Mouse (Mus musculus) E14TG2a.4 (cell line): ENCODE measurements around the gene Rab24.

ENCODE experiments used
- H3K27me3 ChIP-seq: 2 replicates; pipeline ENCODE4 v1.6.1; 2014; ENCODE audit warnings: low read length, control low read depth; ENCODE audit not compliant: insufficient read depth
- H3K36me3 ChIP-seq: 2 replicates; pipeline ENCODE4 v1.6.1; 2014; ENCODE audit warnings: low read length, control low read depth; ENCODE audit not compliant: insufficient read depth
- H3K4me1 ChIP-seq: replicated peaks from 2 replicates; pipeline ENCODE4 v1.6.1; 2014; ENCODE audit warnings: low read depth, low read length, control low read depth
- H3K4me3 ChIP-seq: replicated peaks from 2 replicates; pipeline ENCODE4 v1.5.1; 2014; ENCODE audit warnings: mild to moderate bottlenecking, low read length
- H3K9me3 ChIP-seq: 2 replicates; pipeline ENCODE4 v1.6.1; 2014; ENCODE audit warnings: low read length, control low read depth
- CTCF ChIP-seq: conservative IDR thresholded peaks from 2 replicates; pipeline ENCODE4 v1.5.1; 2014; ENCODE audit warnings: low read length
- NANOG ChIP-seq: IDR thresholded peaks from 2 replicates; pipeline ENCODE4 v1.6.1; 2014; ENCODE audit warnings: borderline replicate concordance, low read length, mixed read lengths
- POU5F1 ChIP-seq: IDR thresholded peaks from 2 replicates; pipeline ENCODE4 v1.6.1; 2014; ENCODE audit warnings: low read length, borderline replicate concordance

The Rab24 gene

DNA sequence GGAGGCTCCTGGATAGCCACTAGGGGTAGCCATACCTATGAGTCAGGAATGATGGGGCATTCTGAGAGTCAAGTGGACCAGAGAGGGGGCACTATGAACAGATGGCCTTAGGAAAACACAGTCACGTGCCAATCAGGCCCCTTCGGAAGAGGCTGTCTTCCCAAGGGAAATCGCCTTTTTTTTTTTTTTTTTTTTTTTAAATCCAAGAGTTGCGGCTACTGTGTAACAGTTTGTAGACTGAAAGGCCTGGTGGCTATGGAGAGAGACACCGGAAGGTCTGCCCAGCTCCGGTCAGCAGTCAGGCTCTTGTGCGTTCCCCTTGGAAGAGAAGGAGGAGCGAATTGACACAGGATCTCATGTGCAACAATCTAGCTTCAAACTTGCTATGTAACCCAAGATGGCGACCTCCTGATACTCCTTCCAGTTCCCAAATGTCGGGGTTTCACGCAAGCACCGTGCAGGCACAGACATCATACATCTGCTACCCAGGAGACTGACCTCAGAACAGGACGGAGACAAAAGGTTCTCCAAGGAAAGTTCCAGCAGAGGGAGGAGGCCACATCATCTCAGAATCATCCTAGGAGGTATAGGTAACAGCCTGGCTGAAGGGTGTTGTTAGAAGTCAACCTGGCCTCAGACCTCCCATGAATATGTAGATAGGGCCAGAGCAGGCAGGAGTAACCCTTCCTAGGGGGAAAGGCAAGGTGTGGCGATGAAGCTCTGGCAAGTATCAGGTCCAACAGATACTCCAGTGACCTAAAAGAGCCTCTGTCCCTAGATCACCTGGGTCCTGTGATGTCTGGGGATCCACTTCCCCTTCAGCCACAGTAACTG is 9.0 kb upstream of the Rab24 start:
- Histone ChIP-seq H3K4me3 (peak overlapping the region; percentile 89), H3K36me3 (peaks cover 21% of the 10 kb centered on the region), H3K9me3 (no peaks in the 10 kb centered on the region), H3K27me3 (no peaks in the 10 kb centered on the region), H3K4me1 (peaks cover 86% of the 10 kb centered on the region)
- TF ChIP-seq POU5F1 (no peak), CTCF (no peak; the same call in 1 of the 2 replicates), NANOG (no peak)

DNA sequence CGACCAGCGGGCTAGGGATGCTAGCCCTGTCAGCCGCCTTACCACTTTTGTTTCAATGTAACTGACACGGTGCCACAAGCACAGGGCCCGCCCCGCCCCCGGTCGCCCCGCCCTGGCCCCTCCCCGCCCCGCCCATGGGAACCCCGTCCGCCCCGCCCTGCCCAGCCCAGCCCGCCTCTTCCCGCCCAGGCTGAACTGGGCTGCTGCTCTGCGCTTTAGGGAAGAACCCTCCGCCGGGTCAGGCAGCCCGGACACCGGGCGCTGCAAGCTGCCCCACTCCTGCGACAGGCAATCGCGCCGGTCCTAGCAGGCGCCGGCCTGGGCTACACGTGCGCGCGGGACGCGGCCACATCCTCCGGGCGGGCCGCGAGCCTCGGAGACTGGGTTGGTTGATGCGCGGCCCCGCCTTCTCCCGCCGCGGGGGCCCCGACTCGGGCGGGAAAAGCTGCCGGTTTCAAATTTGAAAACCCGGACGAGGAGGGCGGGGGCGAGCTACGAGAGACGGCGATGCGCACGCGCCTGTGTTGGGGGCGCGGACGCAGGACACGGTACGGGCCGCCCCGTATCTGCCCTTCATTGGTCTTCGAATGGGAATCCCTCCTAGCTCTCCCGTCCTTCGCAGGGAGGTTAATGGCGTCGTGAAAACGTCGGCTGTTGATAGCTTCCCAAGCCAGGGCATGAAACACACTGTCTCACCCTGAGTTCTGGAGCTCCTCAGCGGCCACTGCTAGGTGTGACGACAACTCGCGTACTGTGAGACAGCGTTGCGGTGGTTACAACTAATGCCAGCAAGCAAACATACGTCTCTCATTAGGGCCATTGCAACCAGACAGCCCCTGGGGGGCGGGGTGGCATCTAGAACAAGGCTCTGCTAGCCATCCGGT is 8.2 kb upstream of the Rab24 start, which contains the start of gene Mxd3:
TSS of gene Mxd3 (minus strand) at position 141 of the 884 bp plus-strand sequence.
- TF ChIP-seq NANOG (no peak), POU5F1 (no peak), CTCF (peak; percentile 50; the same call in 1 of the 2 replicates)
- Histone ChIP-seq H3K27me3 (no peaks in the 10 kb centered on the region), H3K4me1 (peaks cover 85% of the 10 kb centered on the region), H3K4me3 (peak within 1 kb of the TSS; percentile 89), H3K9me3 (no peaks in the 10 kb centered on the region), H3K36me3 (peaks cover 29% of the 10 kb centered on the region)

DNA sequence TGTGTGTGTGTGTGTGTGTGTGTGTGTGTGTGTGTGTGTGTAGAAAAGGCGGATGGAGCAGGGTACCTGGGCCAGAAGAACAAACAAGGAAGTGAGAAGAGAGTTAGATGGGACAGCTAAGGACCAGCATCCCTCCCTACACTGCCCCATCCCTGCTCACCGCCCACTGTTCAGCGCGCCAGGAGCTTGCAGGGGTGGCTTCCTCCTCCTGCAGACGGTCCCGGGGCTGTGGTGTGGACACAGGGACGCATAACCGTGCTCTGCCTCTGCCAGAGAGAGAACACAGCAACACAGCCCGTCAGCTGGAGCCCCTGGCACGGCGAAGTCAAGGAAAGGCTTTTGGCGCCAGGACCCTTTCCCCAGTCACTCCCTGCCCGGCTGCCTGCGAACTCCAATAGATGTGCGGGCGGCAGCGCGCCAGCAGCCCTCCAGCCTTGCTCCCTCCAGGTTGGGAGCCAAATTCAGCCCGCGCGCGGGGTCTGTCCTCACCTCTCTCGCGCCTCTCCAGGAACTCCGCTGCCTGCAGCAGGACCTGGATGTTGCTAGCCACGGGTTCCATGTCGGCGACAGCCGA is 7.5 kb upstream of the Rab24 start:
- peaks cover 35% of the 10 kb centered on the region for H3K36me3 ChIP-seq
- H3K4me3 ChIP-seq, result peak overlapping the region; percentile 89
- TF ChIP-seq CTCF, result no peak
- no peak for TF ChIP-seq NANOG
- no peak for TF ChIP-seq POU5F1
- peaks cover 85% of the 10 kb centered on the region for H3K4me1 ChIP-seq
- no peaks in the 10 kb centered on the region for H3K27me3 ChIP-seq
- no peaks in the 10 kb centered on the region for H3K9me3 ChIP-seq

DNA sequence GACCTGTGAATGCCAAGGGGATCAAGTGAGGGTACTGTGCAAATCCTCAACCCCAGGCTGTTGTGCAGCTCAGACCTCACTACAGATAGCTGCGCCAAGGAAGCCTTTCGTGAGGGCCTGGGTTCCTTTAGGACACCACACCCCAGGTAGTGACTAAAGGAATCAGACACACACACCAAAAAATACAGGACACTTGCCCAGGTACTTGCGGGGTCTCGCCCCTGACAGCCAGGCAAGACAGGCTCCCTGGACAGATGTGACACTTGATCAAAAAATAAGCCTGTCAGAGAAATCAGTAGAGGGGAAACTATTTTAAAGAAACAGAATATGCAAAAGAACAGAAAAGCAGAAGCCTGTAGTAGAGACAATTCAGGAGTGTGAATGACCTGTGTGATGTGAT is 6.9 kb upstream of the Rab24 start:
- peaks cover 40% of the 10 kb centered on the region for H3K36me3 ChIP-seq
- peak overlapping the region; percentile 89 for H3K4me3 ChIP-seq
- peaks cover 85% of the 10 kb centered on the region for H3K4me1 ChIP-seq
- H3K9me3 ChIP-seq, result no peaks in the 10 kb centered on the region
- no peaks in the 10 kb centered on the region for H3K27me3 ChIP-seq
- TF ChIP-seq NANOG (no peak), POU5F1 (no peak), CTCF (no peak)

DNA sequence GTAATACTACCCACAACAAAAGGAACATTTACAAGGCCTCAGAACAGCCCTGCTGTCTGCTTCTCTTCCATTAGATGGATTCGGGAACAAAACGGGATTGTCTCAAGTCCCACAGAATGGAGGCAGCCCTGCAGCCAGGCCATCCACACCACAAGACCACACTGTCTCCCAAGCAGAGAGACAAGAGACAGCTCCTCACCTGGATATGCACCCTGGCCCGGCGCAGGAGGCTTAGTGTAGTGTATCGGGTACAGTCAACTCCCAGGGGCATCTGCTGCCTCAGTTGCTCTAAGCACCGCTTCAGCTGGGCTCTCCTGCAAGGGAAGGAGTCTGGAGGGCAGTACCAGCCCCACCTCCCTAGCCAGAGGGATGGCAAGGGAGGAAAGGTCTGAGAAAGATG is 6.4 kb upstream of the Rab24 start:
- Histone ChIP-seq H3K36me3 (peaks cover 45% of the 10 kb centered on the region), H3K4me1 (peaks cover 85% of the 10 kb centered on the region), H3K4me3 (peak overlapping the region; percentile 89), H3K9me3 (no peaks in the 10 kb centered on the region), H3K27me3 (no peaks in the 10 kb centered on the region)
- TF ChIP-seq CTCF, result no peak
- no peak for TF ChIP-seq NANOG
- TF ChIP-seq POU5F1, result no peak

DNA sequence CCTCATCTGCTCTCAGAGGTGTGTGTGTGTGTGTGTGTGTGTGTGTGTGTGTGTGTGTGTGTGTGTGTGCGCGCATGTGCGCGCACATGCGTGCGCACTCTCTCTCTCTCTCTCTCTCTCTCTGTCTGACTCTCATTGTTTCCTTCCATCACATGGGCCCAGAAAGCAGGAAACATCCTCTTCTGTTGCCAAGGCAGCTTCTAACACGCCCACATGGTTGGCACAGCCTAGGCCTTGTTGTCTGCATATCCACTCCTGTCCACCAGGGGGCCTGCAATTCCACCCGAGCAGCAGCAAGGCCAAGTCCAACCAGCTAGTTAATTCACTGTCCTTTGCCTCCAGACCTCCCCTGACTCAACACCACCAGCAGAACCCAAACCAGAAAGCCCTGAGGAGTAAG is 5.9 kb upstream of the Rab24 start:
- H3K36me3 ChIP-seq, result peaks cover 51% of the 10 kb centered on the region
- H3K4me3 ChIP-seq, result peak overlapping the region; percentile 89
- H3K9me3 ChIP-seq, result no peaks in the 10 kb centered on the region
- peak; percentile 93 for TF ChIP-seq CTCF
- no peak for TF ChIP-seq NANOG
- peaks cover 85% of the 10 kb centered on the region for H3K4me1 ChIP-seq
- no peaks in the 10 kb centered on the region for H3K27me3 ChIP-seq

DNA sequence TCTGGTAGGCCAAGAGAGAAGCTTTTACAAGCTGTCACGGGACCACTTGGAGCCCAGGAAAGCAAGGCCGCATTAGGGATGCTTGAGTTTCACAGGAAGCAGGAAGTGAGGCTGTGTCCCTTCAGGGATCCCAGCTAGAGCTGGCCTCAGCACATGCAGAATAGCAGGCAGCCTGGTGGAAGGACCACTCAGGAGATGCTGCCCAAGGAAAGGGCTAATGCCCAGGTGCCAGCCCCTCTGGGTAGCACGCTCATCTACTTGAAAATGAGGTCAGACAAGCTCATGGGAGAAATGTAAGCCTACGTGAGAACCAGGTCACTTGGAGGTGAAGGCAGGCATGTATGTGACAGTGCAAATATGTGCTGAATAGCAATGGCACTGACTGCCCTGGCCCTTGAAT is 5.4 kb upstream of the Rab24 start:
- Histone ChIP-seq H3K4me1 (peaks cover 83% of the 10 kb centered on the region), H3K4me3 (0 out of 2 replicates have a peak overlapping the region, but pooled peaks have one; percentile 21), H3K9me3 (no peaks in the 10 kb centered on the region), H3K27me3 (no peaks in the 10 kb centered on the region), H3K36me3 (peaks cover 53% of the 10 kb centered on the region)
- TF ChIP-seq NANOG (no peak), POU5F1 (no peak), CTCF (no peak)

DNA sequence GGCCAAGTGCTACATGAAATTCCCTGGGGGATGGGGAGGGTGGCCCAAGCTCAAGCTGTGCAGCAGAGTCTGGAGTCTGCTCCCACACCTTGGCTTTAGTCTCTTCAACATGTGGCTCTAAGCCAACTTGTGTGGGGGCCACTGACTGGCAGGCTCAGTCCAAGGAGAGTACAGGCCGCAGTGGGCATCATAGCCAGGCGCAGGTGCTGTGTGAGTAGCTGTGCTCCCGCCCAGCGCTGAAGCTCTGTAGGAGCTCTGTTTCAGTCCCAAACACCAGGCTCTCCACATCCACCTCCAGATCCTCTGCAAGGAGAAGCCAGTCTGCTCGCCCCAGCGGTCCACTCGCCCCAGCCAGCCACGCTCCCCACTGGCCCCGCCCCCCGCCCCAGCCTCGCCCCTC is 3.9 kb upstream of the Rab24 start:
- Histone ChIP-seq H3K4me1 (peaks cover 76% of the 10 kb centered on the region), H3K4me3 (peak overlapping the region; percentile 35), H3K9me3 (no peaks in the 10 kb centered on the region), H3K27me3 (no peaks in the 10 kb centered on the region), H3K36me3 (peaks cover 58% of the 10 kb centered on the region)
- TF ChIP-seq POU5F1, result no peak
- TF ChIP-seq NANOG, result no peak
- no peak for TF ChIP-seq CTCF
